ENCODE assay signal across 22 mouse cellular contexts in the genomic region with DNA sequence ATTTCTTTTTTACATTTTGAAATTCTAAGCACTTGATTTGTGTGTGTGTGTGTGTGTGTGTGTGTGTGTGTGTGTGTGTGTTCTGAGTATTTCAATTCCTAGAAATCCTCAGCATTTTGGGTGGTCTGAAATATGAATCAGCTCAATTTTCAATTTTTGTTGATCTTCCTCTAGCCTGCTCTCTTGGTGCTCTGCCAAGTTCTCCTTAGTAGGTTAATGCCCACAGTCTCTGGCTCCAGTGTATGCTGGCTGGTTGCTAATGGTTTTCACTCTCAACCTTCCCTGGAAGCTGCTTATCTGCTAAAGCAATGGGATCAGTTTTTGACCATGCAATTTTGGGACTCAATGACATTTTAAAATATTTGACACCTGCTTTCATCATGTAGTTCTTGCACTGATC. TPM values are rescaled to one million over a fixed set of nuclear protein-coding genes. Genes with fewer than 3 reads are reported as not detected.
DNase-seq lines count a peak whose midpoint lies in the region; ATAC-seq and TF ChIP-seq lines count a peak whose summit lies in the region.
"Had no signal": no experiment of that assay in that cellular context is flagged by ENCODE, and none has a peak within 500 bp of the region (broad histone marks: within the 10 kb centered on the region; RNA-seq: fewer than 3 reads in every experiment).

No protein-coding gene starts in this region.

- no peak overlapping the region for H3K4me2 ChIP-seq in hindbrain, postnatal 0 days (ENCODE audit: low read depth, low read length)
- no peak overlapping the region for H3K4me2 ChIP-seq in hindbrain, embryonic 14.5 days (replicated peaks)
- H3K4me2 ChIP-seq in midbrain, embryonic 14.5 days (ENCODE audit: low read length) = no peak overlapping the region
- H3K4me2 ChIP-seq in midbrain, embryonic 13.5 days (replicated peaks) = no peak overlapping the region
- H3K4me2 ChIP-seq: heart, embryonic 12.5 days; hindbrain, embryonic 15.5 days had no signal

- H3K4me1 ChIP-seq in hindbrain, postnatal 0 days (ENCODE audit: insufficient read depth, low read length) = no peaks in the 10 kb centered on the region
- H3K4me1 ChIP-seq in hindbrain, embryonic 14.5 days (replicated peaks; ENCODE audit: control insufficient read depth, insufficient read depth, low read length) = no peaks in the 10 kb centered on the region
- no peaks in the 10 kb centered on the region for H3K4me1 ChIP-seq in midbrain, embryonic 14.5 days (ENCODE audit: control insufficient read depth, insufficient read depth, low read length)
- no peaks in the 10 kb centered on the region for H3K4me1 ChIP-seq in midbrain, embryonic 13.5 days (replicated peaks)
- H3K4me1 ChIP-seq: heart, embryonic 12.5 days; hindbrain, embryonic 10.5 days; hindbrain, embryonic 15.5 days had no signal

- peak; percentile 73 to 77 for DNase-seq in cerebellum, postnatal 10 days
- DNase-seq in cerebellum, adult 18-20 months = no peak
- DNase-seq in hindbrain, postnatal 0 days (ENCODE audit: low spot score) = peak; percentile 65
- DNase-seq in hindbrain, embryonic 14.5 days (ENCODE audit: low spot score) = no peak
- DNase-seq in midbrain, embryonic 14.5 days = peak; percentile 13
- DNase-seq in Muller cell, postnatal 12 days (ENCODE audit: inconsistent ontology term) = no peak
- DNase-seq: adrenal gland, adult 2 months; adrenal gland, postnatal 25 days; cerebellum, adult 9-10 months; forebrain, postnatal 0 days; gastrocnemius, adult 2 months; gastrocnemius, postnatal 25 days had no signal

- no peak overlapping the region for H3K27ac ChIP-seq in hindbrain, postnatal 0 days
- H3K27ac ChIP-seq in hindbrain, embryonic 14.5 days = no peak overlapping the region
- H3K27ac ChIP-seq in midbrain, embryonic 14.5 days (replicated peaks; ENCODE audit: low read depth, low read length) = no peak overlapping the region
- H3K27ac ChIP-seq in midbrain, embryonic 13.5 days = no peak overlapping the region
- H3K27ac ChIP-seq: gastrocnemius, adult 2 months; hindbrain, embryonic 10.5 days; hindbrain, embryonic 15.5 days had no signal

- no peak for TF ChIP-seq CTCF in hindbrain, postnatal 0 days (IDR thresholded peaks at IDR 0.05; ENCODE audit: low read depth)

- ATAC-seq in hindbrain, postnatal 0 days = no peak
- ATAC-seq in hindbrain, embryonic 14.5 days (ENCODE audit: low FRiP score) = no peak
- no peak for ATAC-seq in midbrain, embryonic 14.5 days (ENCODE audit: low FRiP score, low TSS enrichment)
- no peak for ATAC-seq in midbrain, embryonic 13.5 days
- ATAC-seq: activated CD4-positive, CD25-positive, alpha-beta regulatory T cell, adult 4 months; forebrain, postnatal 0 days; inflammation-experienced regulatory T-cells, adult 6 months; intestine, postnatal 0 days; Patski had no signal

- H3K36me3 ChIP-seq in hindbrain, postnatal 0 days (ENCODE audit: insufficient read depth, low read length) = no peaks in the 10 kb centered on the region
- H3K36me3 ChIP-seq in hindbrain, embryonic 14.5 days (replicated peaks; ENCODE audit: control insufficient read depth, insufficient read depth) = no peaks in the 10 kb centered on the region
- H3K36me3 ChIP-seq in midbrain, embryonic 14.5 days (ENCODE audit: control insufficient read depth, insufficient read depth, low read length) = no peaks in the 10 kb centered on the region
- H3K36me3 ChIP-seq in midbrain, embryonic 13.5 days = no peaks in the 10 kb centered on the region
- H3K36me3 ChIP-seq: heart, embryonic 12.5 days; hindbrain, embryonic 10.5 days; hindbrain, embryonic 15.5 days had no signal

- H3K9me3 ChIP-seq in hindbrain, postnatal 0 days (ENCODE audit: low read length) = no peaks in the 10 kb centered on the region
- no peaks in the 10 kb centered on the region for H3K9me3 ChIP-seq in hindbrain, embryonic 14.5 days (ENCODE audit: control insufficient read depth, low read length)
- H3K9me3 ChIP-seq in midbrain, embryonic 14.5 days (ENCODE audit: control insufficient read depth, low read length) = no peaks in the 10 kb centered on the region
- no peaks in the 10 kb centered on the region for H3K9me3 ChIP-seq in midbrain, embryonic 13.5 days
- H3K9me3 ChIP-seq: heart, embryonic 12.5 days; hindbrain, embryonic 10.5 days; hindbrain, embryonic 15.5 days had no signal

- no peak overlapping the region for H3K4me3 ChIP-seq in hindbrain, postnatal 0 days (ENCODE audit: low read length)
- no peak overlapping the region for H3K4me3 ChIP-seq in hindbrain, embryonic 14.5 days (replicated peaks; ENCODE audit: low read length)
- no peak overlapping the region for H3K4me3 ChIP-seq in midbrain, embryonic 14.5 days (replicated peaks; ENCODE audit: low read depth, low read length)
- no peak overlapping the region for H3K4me3 ChIP-seq in midbrain, embryonic 13.5 days (replicated peaks)
- H3K4me3 ChIP-seq: gastrocnemius, adult 2 months; heart, embryonic 12.5 days; hindbrain, embryonic 10.5 days; hindbrain, embryonic 15.5 days had no signal

- H3K27me3 ChIP-seq in hindbrain, postnatal 0 days (ENCODE audit: insufficient read depth, low read length) = no peaks in the 10 kb centered on the region
- H3K27me3 ChIP-seq in hindbrain, embryonic 14.5 days (ENCODE audit: control insufficient read depth, insufficient read depth, low read length) = no peaks in the 10 kb centered on the region
- no peaks in the 10 kb centered on the region for H3K27me3 ChIP-seq in midbrain, embryonic 14.5 days (ENCODE audit: control insufficient read depth, insufficient read depth, low read length)
- no peaks in the 10 kb centered on the region for H3K27me3 ChIP-seq in midbrain, embryonic 13.5 days
- H3K27me3 ChIP-seq: heart, embryonic 12.5 days; hindbrain, embryonic 15.5 days; Patski had no signal

- no peak overlapping the region for H3K9ac ChIP-seq in hindbrain, postnatal 0 days (replicated peaks; ENCODE audit: low read length)
- H3K9ac ChIP-seq in hindbrain, embryonic 14.5 days = no peak overlapping the region
- no peak overlapping the region for H3K9ac ChIP-seq in midbrain, embryonic 14.5 days (replicated peaks; ENCODE audit: low read length)
- no peak overlapping the region for H3K9ac ChIP-seq in midbrain, embryonic 13.5 days (replicated peaks)
- H3K9ac ChIP-seq: forebrain, postnatal 0 days; heart, embryonic 12.5 days; hindbrain, embryonic 15.5 days had no signal

RNA-seq across cellular contexts. Expression of gene Col8a1, which starts 24.5 kb away (rescaled TPM):
- 7.5 and 8.9 TPM in 2 replicates for total RNA-seq in hindbrain, postnatal 0 days (2014; rRNA removed)
- polyA plus RNA-seq in hindbrain, postnatal 0 days (2015; fragmentation: Nextera tagmentation; extraction: Ambion mirVana) = 7.7 and 8.3 TPM in 2 replicates
- 6.0 and 6.2 TPM in 2 replicates for polyA plus RNA-seq in hindbrain, embryonic 14.5 days (2014; fragmentation: Nextera tagmentation; extraction: Ambion mirVana)
- polyA plus RNA-seq in midbrain, embryonic 14.5 days (2014; fragmentation: Nextera tagmentation; extraction: Ambion mirVana) = 2.0 and 2.4 TPM in 2 replicates
- 2.1 and 4.3 TPM in 2 replicates for polyA plus RNA-seq in midbrain, embryonic 13.5 days (2015; fragmentation: Nextera tagmentation; extraction: Ambion mirVana)
- total RNA-seq: granulocyte monocyte progenitor cell, adult 5-6 weeks; MEL had no signal

Comparison
In these comparisons a context has a peak if more than half of its experiments do, and no peak if none do; other contexts are left out.
1. DNase-seq: peak in cerebellum, postnatal 10 days (2 of 2), hindbrain, postnatal 0 days (single experiment) and midbrain, embryonic 14.5 days (single experiment); none in cerebellum, adult 18-20 months (0 of 2), hindbrain, embryonic 14.5 days (single experiment) and Muller cell, postnatal 12 days (single experiment).